7 mouse cellular contexts compared by ENCODE assay signal in the genomic region with DNA sequence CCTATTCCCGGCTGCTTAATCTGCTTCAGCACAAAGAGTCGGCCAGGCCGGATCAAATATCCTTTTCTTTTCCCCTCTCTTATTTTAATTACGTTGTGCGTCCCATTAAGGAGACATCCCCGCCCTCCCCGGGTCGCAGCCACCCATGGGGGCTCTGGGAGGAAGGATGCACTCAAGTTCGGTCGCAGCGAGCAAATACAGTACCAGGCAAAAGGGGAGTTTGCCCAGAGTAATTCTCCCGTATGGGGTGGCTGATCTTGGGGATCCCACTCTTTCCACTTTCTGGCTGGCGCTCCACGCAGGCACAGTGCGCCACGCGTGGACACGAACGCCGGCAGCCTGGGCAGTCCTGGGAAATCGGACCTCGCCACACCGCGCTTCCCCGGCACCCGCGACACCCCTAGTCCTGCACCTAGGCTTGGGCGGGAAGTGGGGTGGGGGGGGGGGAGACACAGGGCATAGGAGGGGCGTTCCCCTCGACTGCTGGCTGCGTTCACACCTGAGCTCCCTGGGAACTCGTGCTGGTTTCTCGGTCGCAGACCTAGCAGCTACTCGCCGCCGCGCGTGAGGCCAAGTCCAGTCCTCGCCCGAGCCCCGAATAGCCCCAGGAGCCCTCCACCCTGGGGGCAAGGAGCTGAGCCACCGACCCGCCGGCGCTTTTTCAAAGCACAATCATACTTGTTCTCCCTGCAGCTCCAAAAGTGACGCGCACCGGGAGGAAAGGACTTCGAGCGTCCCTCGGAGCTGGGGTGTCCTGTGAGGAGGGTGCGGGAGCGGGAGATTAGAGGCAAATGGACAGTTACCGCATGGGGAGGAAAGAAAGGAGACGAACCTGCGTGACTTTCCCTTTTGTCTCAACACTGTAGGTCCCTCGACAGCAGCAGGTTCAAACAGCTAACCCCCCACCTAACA.
DNase-seq lines count a peak whose midpoint lies in the region; ATAC-seq and TF ChIP-seq lines count a peak whose summit lies in the region.

No protein-coding gene starts in this region.

- no peak for TF ChIP-seq CTCF in embryonic fibroblast, embryonic 13.5 days (IDR thresholded peaks at IDR 0.05; ENCODE audit: borderline replicate concordance, insufficient read depth, low read length)
- TF ChIP-seq CTCF in hindbrain, postnatal 0 days (IDR thresholded peaks at IDR 0.05; ENCODE audit: low read depth) = 0 out of 2 replicates have a peak, but pooled peaks have one; percentile 16
- TF ChIP-seq CTCF in lung, postnatal 0 days (IDR thresholded peaks at IDR 0.05) = no peak; the same call in 1 of the 2 replicates
- TF ChIP-seq CTCF in small intestine, adult 2 months (IDR thresholded peaks at IDR 0.05; ENCODE audit: extremely low read depth, insufficient read length, insufficient replicate concordance, low read depth, low read length) = no peak

- WGBS in hindbrain, postnatal 0 days = under 1% methylated on average over 57 of the region's 58 CpGs
- WGBS in lung, postnatal 0 days = 3% methylated on average over 57 of the region's 58 CpGs
- WGBS in small intestine, adult 2 months = 3% methylated on average over 58 of the region's 58 CpGs

- peaks cover under 1% of the 10 kb centered on the region; the same call in 1 of the 2 replicates for H3K4me1 ChIP-seq in embryonic fibroblast, embryonic 13.5 days (ENCODE audit: control insufficient read depth, insufficient read depth, low read length)
- H3K4me1 ChIP-seq in hindbrain, postnatal 0 days (ENCODE audit: insufficient read depth, low read length) = peaks cover 4% of the 10 kb centered on the region; the same call in 1 of the 2 replicates
- H3K4me1 ChIP-seq in lung, postnatal 0 days (ENCODE audit: insufficient read depth, low read depth, low read length) = peaks cover 7% of the 10 kb centered on the region
- H3K4me1 ChIP-seq in small intestine, adult 2 months (ENCODE audit: control insufficient read depth, insufficient read depth, insufficient read length, low read length) = no peaks in the 10 kb centered on the region

- peak overlapping the region; percentile 79 for H3K9ac ChIP-seq in hindbrain, postnatal 0 days (replicated peaks; ENCODE audit: low read length)
- peak overlapping the region; percentile 54 for H3K9ac ChIP-seq in lung, postnatal 0 days (replicated peaks; ENCODE audit: low read depth)

- no peaks in the 10 kb centered on the region for H3K27me3 ChIP-seq in hindbrain, postnatal 0 days (ENCODE audit: insufficient read depth, low read length)
- H3K27me3 ChIP-seq in lung, postnatal 0 days (replicated peaks; ENCODE audit: insufficient read depth, low read length) = peaks cover 21% of the 10 kb centered on the region; the same call in 1 of the 2 replicates
- peaks cover 30% of the 10 kb centered on the region for H3K27me3 ChIP-seq in small intestine, adult 2 months (ENCODE audit: control insufficient read depth, insufficient read depth, low read length)

- H3K4me2 ChIP-seq in hindbrain, postnatal 0 days (ENCODE audit: low read depth, low read length) = peak overlapping the region; percentile 83
- peak overlapping the region; percentile 72 for H3K4me2 ChIP-seq in lung, postnatal 0 days (replicated peaks; ENCODE audit: low read depth, low read length)

- peak overlapping the region; percentile 29 for H3K4me3 ChIP-seq in embryonic fibroblast, embryonic 13.5 days (ENCODE audit: insufficient read depth, low read length)
- peak overlapping the region; percentile 46 for H3K4me3 ChIP-seq in hindbrain, postnatal 0 days (ENCODE audit: low read length)
- H3K4me3 ChIP-seq in lung, postnatal 0 days (ENCODE audit: low read depth, low read length) = peak overlapping the region; percentile 44
- peak overlapping the region; percentile 56 for H3K4me3 ChIP-seq in small intestine, adult 2 months (ENCODE audit: low read depth, low read length)

- H3K27ac ChIP-seq in embryonic fibroblast, embryonic 13.5 days (ENCODE audit: insufficient read depth, low read length) = no peak overlapping the region
- H3K27ac ChIP-seq in hindbrain, postnatal 0 days = peak overlapping the region; percentile 93
- peak overlapping the region; percentile 73 for H3K27ac ChIP-seq in lung, postnatal 0 days (ENCODE audit: low read length)
- peak overlapping the region; percentile 75; the same call in 1 of the 2 replicates for H3K27ac ChIP-seq in small intestine, adult 2 months (ENCODE audit: insufficient read depth, low read depth, low read length)

- no peaks in the 10 kb centered on the region for H3K36me3 ChIP-seq in hindbrain, postnatal 0 days (ENCODE audit: insufficient read depth, low read length)
- H3K36me3 ChIP-seq in lung, postnatal 0 days (ENCODE audit: insufficient read depth, low read length) = no peaks in the 10 kb centered on the region
- no peaks in the 10 kb centered on the region for H3K36me3 ChIP-seq in small intestine, adult 2 months (ENCODE audit: control insufficient read depth, insufficient read depth, low read length)

- no peaks in the 10 kb centered on the region for H3K9me3 ChIP-seq in hindbrain, postnatal 0 days (ENCODE audit: low read length)
- H3K9me3 ChIP-seq in lung, postnatal 0 days (ENCODE audit: low read length) = no peaks in the 10 kb centered on the region

- DNase-seq in NIH3T3 (ENCODE audit: low read depth) = peak; percentile 62
- DNase-seq in adrenal gland, postnatal 25 days = peak; percentile 57
- peak; percentile 66 for DNase-seq in hindbrain, postnatal 0 days (ENCODE audit: low spot score)
- DNase-seq in lung, postnatal 0 days (ENCODE audit: low spot score) = peak; percentile 43
- DNase-seq in thymus, postnatal 14 days = no peak

- no peak for TF ChIP-seq EP300 in lung, postnatal 0 days (IDR thresholded peaks at IDR 0.05)

- TF ChIP-seq POLR2A in embryonic fibroblast, embryonic 13.5 days (IDR thresholded peaks at IDR 0.05; ENCODE audit: low read depth, low read length) = no peak
- no peak for TF ChIP-seq POLR2A in small intestine, adult 2 months (IDR thresholded peaks at IDR 0.05; ENCODE audit: low read depth, low read length)

- peak; percentile 77 for ATAC-seq in hindbrain, postnatal 0 days
- ATAC-seq in lung, postnatal 0 days = peak; percentile 56
